ENCODE assay signal across 8 mouse cellular contexts in the genomic region with DNA sequence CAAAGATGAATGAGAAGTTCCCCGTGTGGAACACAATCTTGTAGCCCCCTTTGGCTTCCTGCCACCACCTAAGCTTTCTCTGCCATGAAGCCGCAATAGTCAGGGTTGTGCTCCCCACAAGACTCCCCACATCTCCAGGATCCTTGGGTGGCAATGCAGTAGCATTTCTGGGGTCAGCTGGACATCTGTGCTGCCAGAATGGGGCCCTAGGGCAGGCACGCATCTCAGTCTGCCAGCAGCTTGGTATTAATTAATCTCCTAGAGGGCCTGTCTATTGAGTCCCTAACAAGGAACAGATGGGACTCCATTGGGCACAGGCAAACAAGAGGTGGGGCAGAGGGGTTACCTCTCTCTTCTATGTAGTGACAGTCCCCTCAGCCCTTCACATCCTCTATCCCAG. TPM values are rescaled to one million over a fixed set of nuclear protein-coding genes. Genes with fewer than 3 reads are reported as not detected.
DNase-seq lines count a peak whose midpoint lies in the region; ATAC-seq lines count a peak whose summit lies in the region.

No protein-coding gene starts in this region.

- peaks cover 72% of the 10 kb centered on the region for H3K4me1 ChIP-seq in forebrain, embryonic 12.5 days
- H3K4me1 ChIP-seq in intestine, embryonic 14.5 days (replicated peaks; ENCODE audit: control insufficient read depth, insufficient read depth, low read length) = peaks cover 45% of the 10 kb centered on the region
- H3K4me1 ChIP-seq in neural tube, embryonic 12.5 days = peaks cover 51% of the 10 kb centered on the region

- WGBS in forebrain, embryonic 12.5 days = 30% methylated on average over 3 of the region's 3 CpGs
- WGBS in intestine, embryonic 14.5 days = 51% methylated on average over 3 of the region's 3 CpGs
- WGBS in neural tube, embryonic 12.5 days = 55% methylated on average over 3 of the region's 3 CpGs

- H3K4me3 ChIP-seq in forebrain, embryonic 12.5 days (replicated peaks) = no peak overlapping the region
- 0 out of 2 replicates have a peak overlapping the region, but pooled peaks have one; percentile 47 for H3K4me3 ChIP-seq in intestine, embryonic 14.5 days (ENCODE audit: low read depth, low read length)
- no peak overlapping the region for H3K4me3 ChIP-seq in neural tube, embryonic 12.5 days

- peaks cover 36% of the 10 kb centered on the region for H3K27me3 ChIP-seq in forebrain, embryonic 12.5 days
- H3K27me3 ChIP-seq in intestine, embryonic 14.5 days (replicated peaks; ENCODE audit: control insufficient read depth, insufficient read depth, low read length) = 0 out of 2 replicates have a peak, but pooled peaks cover 4% of the 10 kb centered on the region
- peaks cover 30% of the 10 kb centered on the region for H3K27me3 ChIP-seq in neural tube, embryonic 12.5 days (replicated peaks)

- no peak overlapping the region for H3K9ac ChIP-seq in forebrain, embryonic 12.5 days
- H3K9ac ChIP-seq in intestine, embryonic 14.5 days (ENCODE audit: low read length) = 0 out of 2 replicates have a peak overlapping the region, but pooled peaks have one; percentile 10
- H3K9ac ChIP-seq in neural tube, embryonic 12.5 days = peak overlapping the region; percentile 14; the same call in 1 of the 2 replicates

- H3K4me2 ChIP-seq in forebrain, embryonic 12.5 days = peak overlapping the region; percentile 3
- H3K4me2 ChIP-seq in intestine, embryonic 14.5 days (ENCODE audit: low read length) = peak overlapping the region; percentile 80
- peak overlapping the region; percentile 75 for H3K4me2 ChIP-seq in neural tube, embryonic 12.5 days (replicated peaks)

- peaks cover 3% of the 10 kb centered on the region; the same call in 1 of the 2 replicates for H3K36me3 ChIP-seq in forebrain, embryonic 12.5 days (replicated peaks)
- peaks cover under 1% of the 10 kb centered on the region; the same call in 1 of the 2 replicates for H3K36me3 ChIP-seq in intestine, embryonic 14.5 days (ENCODE audit: control insufficient read depth, insufficient read depth, low read length)
- H3K36me3 ChIP-seq in neural tube, embryonic 12.5 days = 0 out of 2 replicates have a peak, but pooled peaks cover under 1% of the 10 kb centered on the region

- peak overlapping the region; percentile 57 for H3K27ac ChIP-seq in forebrain, embryonic 12.5 days
- H3K27ac ChIP-seq in intestine, embryonic 14.5 days (ENCODE audit: low read depth) = peak overlapping the region; percentile 80
- no peak overlapping the region for H3K27ac ChIP-seq in neural tube, embryonic 12.5 days

- no peaks in the 10 kb centered on the region for H3K9me3 ChIP-seq in forebrain, embryonic 12.5 days
- H3K9me3 ChIP-seq in intestine, embryonic 14.5 days (ENCODE audit: control insufficient read depth, low read length) = no peaks in the 10 kb centered on the region
- no peaks in the 10 kb centered on the region for H3K9me3 ChIP-seq in neural tube, embryonic 12.5 days

- peak; percentile 54 for DNase-seq in left cerebral cortex, postnatal 4 days
- DNase-seq in left cerebral cortex, postnatal 25 days (ENCODE audit: low spot score in 2 of 2) = no peak
- DNase-seq in intestine, embryonic 14.5 days (ENCODE audit: low spot score) = no peak
- DNase-seq in frontal cortex, postnatal 25 days (ENCODE audit: low spot score in 2 of 2) = no peak
- no peak for DNase-seq in gastrocnemius, postnatal 36 days

- no peak for ATAC-seq in forebrain, embryonic 12.5 days (ENCODE audit: low FRiP score)
- no peak for ATAC-seq in intestine, embryonic 14.5 days (replicated peaks; ENCODE audit: low FRiP score, low TSS enrichment, low read depth)
- ATAC-seq in neural tube, embryonic 12.5 days (ENCODE audit: low FRiP score, low read depth) = no peak
- ATAC-seq in erythroid progenitor cell, adult 5-6 weeks (replicated peaks; ENCODE audit: low FRiP score, poor library complexity, severe bottlenecking) = no peak

- intact Hi-C loops in left cerebral cortex, postnatal 4 days (cut with DNase I) = loop anchor here (5.0 kb wide), 1 partner anchor 40 kb away; no protein-coding TSS in a partner anchor
- intact Hi-C loops in left cerebral cortex, postnatal 25 days (cut with DNase I) = loop anchor here (5.0 kb wide), 1 partner anchor 130 kb away; no protein-coding TSS in a partner anchor
- intact Hi-C loops in gastrocnemius, postnatal 36 days (cut with DNase I) = no loop called here

RNA-seq across cellular contexts. Expression of a gene that starts 4.0 kb away (rescaled TPM):
- 100 to 1,000 TPM; 181 to 191 TPM for total RNA-seq in left cerebral cortex, postnatal 4 days (2021)
- 10 to 100 TPM; 23.2 to 25.6 TPM for total RNA-seq in left cerebral cortex, postnatal 25 days (2021)
- 22.0 and 25.1 TPM in 2 replicates for polyA plus RNA-seq in forebrain, embryonic 12.5 days (2016; fragmentation: Nextera tagmentation; extraction: Ambion mirVana)
- 24.1 and 27.7 TPM in 2 replicates for polyA plus RNA-seq in intestine, embryonic 14.5 days (2014; fragmentation: Nextera tagmentation; extraction: Ambion mirVana)
- polyA plus RNA-seq in neural tube, embryonic 12.5 days (2016; fragmentation: Nextera tagmentation; extraction: Ambion mirVana) = 32.7 and 41.8 TPM in 2 replicates
- total RNA-seq in erythroid progenitor cell, adult 5-6 weeks (2015; ENCODE audit: low replicate concordance) = 12.2 and 13.0 TPM in 2 replicates
- total RNA-seq in erythroid progenitor cell, adult 5-6 weeks (2017; ENCODE audit: low replicate concordance) = 11.0 and 12.8 TPM in 2 replicates
- 1 to 10 TPM; 2.6 to 4.9 TPM for total RNA-seq in gastrocnemius, postnatal 36 days (2021)

RNA-seq across cellular contexts. Expression of a gene that starts 14.9 kb away (rescaled TPM):
- total RNA-seq in left cerebral cortex, postnatal 4 days (2021) = 10 to 100 TPM; 53.6 to 63.3 TPM
- 10 to 100 TPM; 67.4 to 76.6 TPM for total RNA-seq in left cerebral cortex, postnatal 25 days (2021)
- 144 and 147 TPM in 2 replicates for polyA plus RNA-seq in forebrain, embryonic 12.5 days (2016; fragmentation: Nextera tagmentation; extraction: Ambion mirVana)
- 160 and 171 TPM in 2 replicates for polyA plus RNA-seq in intestine, embryonic 14.5 days (2014; fragmentation: Nextera tagmentation; extraction: Ambion mirVana)
- polyA plus RNA-seq in neural tube, embryonic 12.5 days (2016; fragmentation: Nextera tagmentation; extraction: Ambion mirVana) = 130 and 143 TPM in 2 replicates
- 34.0 and 42.2 TPM in 2 replicates for total RNA-seq in erythroid progenitor cell, adult 5-6 weeks (2015; ENCODE audit: low replicate concordance)
- 17.5 and 40.3 TPM in 2 replicates for total RNA-seq in erythroid progenitor cell, adult 5-6 weeks (2017; ENCODE audit: low replicate concordance)
- total RNA-seq in gastrocnemius, postnatal 36 days (2021) = 10 to 100 TPM; 34.3 to 44.5 TPM

RNA-seq across cellular contexts. Expression of a gene that starts 34.0 kb away (rescaled TPM):
- 10 to 100 TPM; 84.3 to 84.6 TPM for total RNA-seq in left cerebral cortex, postnatal 4 days (2021)
- 10 to 100 TPM; 67.9 to 74.1 TPM for total RNA-seq in left cerebral cortex, postnatal 25 days (2021)
- polyA plus RNA-seq in forebrain, embryonic 12.5 days (2016; fragmentation: Nextera tagmentation; extraction: Ambion mirVana) = 170 and 179 TPM in 2 replicates
- polyA plus RNA-seq in intestine, embryonic 14.5 days (2014; fragmentation: Nextera tagmentation; extraction: Ambion mirVana) = 94.9 and 102 TPM in 2 replicates
- polyA plus RNA-seq in neural tube, embryonic 12.5 days (2016; fragmentation: Nextera tagmentation; extraction: Ambion mirVana) = 190 and 193 TPM in 2 replicates
- 27.4 and 66.7 TPM in 2 replicates for total RNA-seq in erythroid progenitor cell, adult 5-6 weeks (2015; ENCODE audit: low replicate concordance)
- total RNA-seq in erythroid progenitor cell, adult 5-6 weeks (2017; ENCODE audit: low replicate concordance) = 36.8 and 46.6 TPM in 2 replicates
- total RNA-seq in gastrocnemius, postnatal 36 days (2021) = 10 to 100 TPM; 31.9 to 34.4 TPM

RNA-seq across cellular contexts. Expression of a gene that starts 34.0 kb away (rescaled TPM):
- total RNA-seq in left cerebral cortex, postnatal 4 days (2021) = 10 to 100 TPM; 41.8 to 42.4 TPM
- 10 to 100 TPM; 82.4 to 94.4 TPM for total RNA-seq in left cerebral cortex, postnatal 25 days (2021)
- 47.8 and 52.3 TPM in 2 replicates for polyA plus RNA-seq in forebrain, embryonic 12.5 days (2016; fragmentation: Nextera tagmentation; extraction: Ambion mirVana)
- polyA plus RNA-seq in intestine, embryonic 14.5 days (2014; fragmentation: Nextera tagmentation; extraction: Ambion mirVana) = 81.6 and 83.4 TPM in 2 replicates
- polyA plus RNA-seq in neural tube, embryonic 12.5 days (2016; fragmentation: Nextera tagmentation; extraction: Ambion mirVana) = 52.3 and 57.6 TPM in 2 replicates
- 27.8 and 34.8 TPM in 2 replicates for total RNA-seq in erythroid progenitor cell, adult 5-6 weeks (2015; ENCODE audit: low replicate concordance)
- total RNA-seq in erythroid progenitor cell, adult 5-6 weeks (2017; ENCODE audit: low replicate concordance) = 42.1 and 47.1 TPM in 2 replicates
- 100 to 1,000 TPM; 411 to 443 TPM for total RNA-seq in gastrocnemius, postnatal 36 days (2021)

RNA-seq across cellular contexts. Expression of a gene that starts 45.7 kb away (rescaled TPM):
- 1 to 10 TPM; 4.9 to 5.5 TPM for total RNA-seq in left cerebral cortex, postnatal 4 days (2021)
- total RNA-seq in left cerebral cortex, postnatal 25 days (2021) = 1 to 10 TPM; 1.5 to 1.7 TPM
- 11.8 and 15.9 TPM in 2 replicates for polyA plus RNA-seq in forebrain, embryonic 12.5 days (2016; fragmentation: Nextera tagmentation; extraction: Ambion mirVana)
- 27.5 and 28.2 TPM in 2 replicates for polyA plus RNA-seq in intestine, embryonic 14.5 days (2014; fragmentation: Nextera tagmentation; extraction: Ambion mirVana)
- polyA plus RNA-seq in neural tube, embryonic 12.5 days (2016; fragmentation: Nextera tagmentation; extraction: Ambion mirVana) = 18.1 and 18.9 TPM in 2 replicates
- not detected in 2 replicates for total RNA-seq in erythroid progenitor cell, adult 5-6 weeks (2015; ENCODE audit: low replicate concordance)
- total RNA-seq in erythroid progenitor cell, adult 5-6 weeks (2017; ENCODE audit: low replicate concordance) = 0.15 and 0.51 TPM in 2 replicates
- 1 to 10 TPM; 3.3 to 3.8 TPM for total RNA-seq in gastrocnemius, postnatal 36 days (2021)

Comparison
In these comparisons a context has a peak if more than half of its experiments do, and no peak if none do; other contexts are left out.
1. RNA of a gene that starts 4.0 kb away (total RNA-seq): 181 to 191 TPM in left cerebral cortex, postnatal 4 days; 23.2 to 25.6 TPM in left cerebral cortex, postnatal 25 days, 11.0 to 13.0 TPM in erythroid progenitor cell, adult 5-6 weeks and 2.6 to 4.9 TPM in gastrocnemius, postnatal 36 days; every median in the first group is over 4 times any median in the second.
2. H3K4me2 ChIP-seq: peak in every context shown above with its lines; median percentile 80 in intestine, embryonic 14.5 days; 75 in neural tube, embryonic 12.5 days; 3 in forebrain, embryonic 12.5 days.